Mouse (Mus musculus): Measurements from ENCODE around the gene Triobp. TPM values are rescaled to one million over a fixed set of nuclear protein-coding genes. Genes with fewer than 3 reads are reported as not detected.
"Not testable (repeated sequence)": the region's sequence is repeated elsewhere in the genome, so short reads cannot be mapped to it uniquely, and the experiment has no call there.

The Triobp gene
- total RNA-seq, 1 experiment: 30.6 TPM

DNA sequence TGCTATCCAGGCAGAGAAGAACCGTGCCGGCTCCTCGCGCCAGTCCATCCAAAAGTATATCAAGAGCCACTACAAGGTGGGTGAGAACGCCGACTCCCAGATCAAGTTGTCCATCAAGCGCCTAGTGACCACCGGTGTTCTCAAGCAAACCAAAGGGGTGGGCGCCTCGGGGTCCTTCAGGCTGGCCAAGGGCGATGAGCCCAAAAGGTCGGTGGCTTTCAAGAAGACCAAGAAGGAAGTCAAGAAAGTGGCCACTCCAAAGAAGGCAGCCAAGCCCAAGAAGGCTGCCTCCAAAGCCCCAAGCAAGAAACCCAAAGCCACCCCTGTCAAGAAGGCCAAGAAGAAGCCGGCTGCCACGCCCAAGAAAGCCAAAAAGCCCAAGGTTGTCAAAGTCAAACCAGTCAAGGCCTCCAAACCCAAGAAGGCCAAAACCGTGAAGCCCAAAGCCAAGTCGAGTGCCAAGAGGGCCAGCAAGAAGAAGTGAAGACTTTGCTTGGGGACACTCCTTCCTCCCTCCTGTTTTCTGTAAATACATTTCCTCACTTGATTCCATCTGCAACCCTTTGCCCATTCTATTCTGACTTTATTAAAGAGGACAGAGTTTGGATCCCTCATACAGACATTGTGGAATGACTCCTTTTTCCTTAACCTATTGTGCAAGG is 81.4 kb downstream of the Triobp start:
- Histone ChIP-seq H3K36me3 (ENCODE audit: control insufficient read depth, insufficient read depth, low read length, poor library complexity, severe bottlenecking) (peaks cover 2% of the 10 kb centered on the region; the same call in 1 of the 2 replicates), H3K9me3 (ENCODE audit: control insufficient read depth, insufficient read depth, low read depth, low read length) (no peaks in the 10 kb centered on the region), H3K4me3 (ENCODE audit: insufficient read depth in 1 of 2, low read depth in 1 of 2, low read length in 2 of 2, poor library complexity in 1 of 2, severe bottlenecking in 1 of 2) (peak overlapping the region; percentile 76), H3K4me1 (ENCODE audit: control insufficient read depth in 2 of 2, insufficient read depth in 2 of 2, low read length in 2 of 2, poor library complexity in 1 of 2) (peaks cover 8 to 21% of the 10 kb centered on the region in 2 experiments; a peak in 2 of 4 replicates), H3K27ac (ENCODE audit: insufficient read depth, low read depth, low read length, poor library complexity, severe bottlenecking) (no peak overlapping the region), H3K9ac (ENCODE audit: insufficient read depth, low read depth, low read length, poor library complexity, severe bottlenecking) (peak overlapping the region; percentile 90)
- in situ Hi-C loops (cut with MboI; ENCODE audit: low sequenced_read_pairs in 2 of 2, unreplicated experiment in 2 of 2): no loop called here
- TF ChIP-seq ZC3H11A (IDR thresholded peaks at IDR 0.05; ENCODE audit: borderline replicate concordance, low read depth, low read length) (no peak), HCFC1 (IDR thresholded peaks at IDR 0.05; ENCODE audit: borderline replicate concordance, insufficient read depth, low read length) (no peak), MAFK (IDR thresholded peaks at IDR 0.05; ENCODE audit: insufficient read depth, low read depth, low read length) (no peak), CHD2 (IDR thresholded peaks at IDR 0.05; ENCODE audit: low read depth, low read length) (no peak), ZNF384 (IDR thresholded peaks at IDR 0.05; ENCODE audit: low read depth, low read length) (no peak)
- no peak for DNase-seq (ENCODE audit: low read depth, low spot score)

DNA sequence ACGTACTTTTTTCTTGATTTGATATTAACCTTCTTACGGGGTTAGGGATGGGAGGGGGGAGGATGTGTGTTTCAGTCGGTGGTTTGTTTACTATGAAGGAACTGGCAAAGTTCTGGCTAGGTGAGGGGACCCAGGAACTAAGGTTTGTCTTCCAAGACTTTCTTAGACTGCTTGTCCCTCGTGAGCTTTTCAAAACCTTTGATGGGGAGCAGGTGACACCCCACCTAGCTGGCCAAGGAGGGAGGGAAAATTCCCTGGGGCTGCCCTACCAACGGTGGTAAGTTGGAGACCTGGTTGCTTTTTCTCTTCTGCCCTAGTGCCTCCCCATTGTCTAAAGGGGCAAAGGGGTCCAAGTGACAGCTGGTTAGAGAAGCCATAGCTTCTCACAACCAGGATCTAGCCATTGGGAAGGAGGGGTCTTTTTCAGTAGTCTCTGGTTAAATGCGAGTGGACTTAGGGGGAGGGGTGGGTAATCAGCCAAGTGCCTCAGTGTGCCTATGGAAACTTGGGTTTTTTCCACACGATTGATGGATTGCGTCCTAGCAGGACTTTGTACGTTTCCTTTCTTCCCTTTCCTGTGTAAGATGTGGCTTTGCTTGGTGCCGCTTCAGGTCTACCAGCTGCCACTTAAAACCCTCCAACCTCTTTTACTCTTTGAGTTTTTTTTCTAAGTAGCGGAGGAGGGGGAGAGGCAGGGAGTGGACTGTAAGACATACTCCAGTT is 82.2 kb downstream of the Triobp start:
- TF ChIP-seq MAFK (IDR thresholded peaks at IDR 0.05; ENCODE audit: insufficient read depth, low read depth, low read length) (no peak), ZC3H11A (IDR thresholded peaks at IDR 0.05; ENCODE audit: borderline replicate concordance, low read depth, low read length) (no peak), HCFC1 (IDR thresholded peaks at IDR 0.05; ENCODE audit: borderline replicate concordance, insufficient read depth, low read length) (no peak), ZNF384 (IDR thresholded peaks at IDR 0.05; ENCODE audit: low read depth, low read length) (no peak), CHD2 (IDR thresholded peaks at IDR 0.05; ENCODE audit: low read depth, low read length) (no peak)
- H3K4me1 ChIP-seq (ENCODE audit: control insufficient read depth in 2 of 2, insufficient read depth in 2 of 2, low read length in 2 of 2, poor library complexity in 1 of 2): peaks cover 8 to 21% of the 10 kb centered on the region in 2 experiments; a peak in 2 of 4 replicates

DNA sequence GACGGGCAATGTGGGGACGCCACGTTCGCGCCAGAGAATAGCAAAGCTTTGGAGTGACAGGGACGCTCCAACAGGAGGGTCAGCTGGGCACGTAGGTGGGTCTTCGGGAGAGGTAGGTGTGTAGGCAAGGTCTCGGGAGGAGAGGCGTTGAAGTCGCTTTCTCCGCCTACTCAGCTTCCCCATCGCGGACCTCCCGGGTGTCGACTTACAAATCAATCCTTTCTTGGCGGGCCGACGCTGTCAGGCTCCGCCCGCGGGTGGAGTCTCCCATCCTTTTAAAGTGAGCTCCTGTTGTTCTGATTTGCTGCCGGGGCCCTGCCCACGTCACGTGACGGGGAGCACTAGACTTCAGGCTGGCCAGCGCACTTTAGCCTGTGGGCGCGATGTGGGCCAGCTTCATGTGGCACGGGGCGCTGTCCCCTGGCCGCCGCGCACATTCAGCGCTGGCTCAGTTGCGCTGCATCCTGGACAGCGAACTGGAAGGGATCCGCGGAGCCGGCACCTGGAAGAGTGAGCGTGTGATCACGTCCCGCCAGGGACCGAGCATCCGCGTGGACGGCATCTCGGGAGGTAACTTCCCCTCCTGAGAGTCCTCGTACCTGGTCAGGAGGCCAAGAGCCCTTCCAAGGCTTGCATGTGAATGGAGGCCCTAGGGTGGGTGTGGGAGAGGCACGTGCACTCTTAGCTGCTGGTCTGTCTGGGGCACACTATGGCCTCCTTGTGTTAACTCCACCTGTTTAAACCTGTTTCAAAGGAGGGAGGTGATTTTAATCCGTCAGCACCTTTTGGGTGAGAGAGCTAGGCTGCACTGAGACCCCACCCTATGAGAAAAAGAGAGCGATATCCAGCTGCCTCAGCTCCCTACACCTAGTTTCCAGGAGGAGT is 83.3 kb downstream of the Triobp start:
- DNase-seq (ENCODE audit: low read depth, low spot score): peak; percentile 91
- Histone ChIP-seq H3K9me3 (ENCODE audit: control insufficient read depth, insufficient read depth, low read depth, low read length) (no peaks in the 10 kb centered on the region), H3K36me3 (ENCODE audit: control insufficient read depth, insufficient read depth, low read length, poor library complexity, severe bottlenecking) (peaks cover 11% of the 10 kb centered on the region), H3K27ac (ENCODE audit: insufficient read depth, low read depth, low read length, poor library complexity, severe bottlenecking) (no peak overlapping the region; the same call in 1 of the 2 replicates), H3K4me1 (ENCODE audit: control insufficient read depth in 2 of 2, insufficient read depth in 2 of 2, low read length in 2 of 2, poor library complexity in 1 of 2) (peaks cover 3 to 20% of the 10 kb centered on the region in 2 experiments; a peak in 2 of 4 replicates), H3K4me3 (ENCODE audit: insufficient read depth in 1 of 2, low read depth in 1 of 2, low read length in 2 of 2, poor library complexity in 1 of 2, severe bottlenecking in 1 of 2) (peak overlapping the region; percentile 68 to 77), H3K9ac (ENCODE audit: insufficient read depth, low read depth, low read length, poor library complexity, severe bottlenecking) (peak overlapping the region; percentile 63)
- in situ Hi-C loops (cut with MboI; ENCODE audit: low sequenced_read_pairs in 2 of 2, unreplicated experiment in 2 of 2): no loop called here
- TF ChIP-seq MAFK (IDR thresholded peaks at IDR 0.05; ENCODE audit: insufficient read depth, low read depth, low read length) (no peak), CHD2 (IDR thresholded peaks at IDR 0.05; ENCODE audit: low read depth, low read length) (no peak), HCFC1 (IDR thresholded peaks at IDR 0.05; ENCODE audit: borderline replicate concordance, insufficient read depth, low read length) (no peak), ZC3H11A (IDR thresholded peaks at IDR 0.05; ENCODE audit: borderline replicate concordance, low read depth, low read length) (no peak), ZNF384 (IDR thresholded peaks at IDR 0.05; ENCODE audit: low read depth, low read length) (no peak)

More for the DNA sequence above, 82.2 kb downstream of the Triobp start:
- Histone ChIP-seq H3K36me3 (ENCODE audit: control insufficient read depth, insufficient read depth, low read length, poor library complexity, severe bottlenecking) (peaks cover 6% of the 10 kb centered on the region; the same call in 1 of the 2 replicates), H3K27ac (ENCODE audit: insufficient read depth, low read depth, low read length, poor library complexity, severe bottlenecking) (no peak overlapping the region), H3K4me3 (ENCODE audit: insufficient read depth in 1 of 2, low read depth in 1 of 2, low read length in 2 of 2, poor library complexity in 1 of 2, severe bottlenecking in 1 of 2) (peak overlapping the region; percentile 3 to 76; a peak in 1 of 4 replicates), H3K9ac (ENCODE audit: insufficient read depth, low read depth, low read length, poor library complexity, severe bottlenecking) (no peak overlapping the region), H3K9me3 (ENCODE audit: control insufficient read depth, insufficient read depth, low read depth, low read length) (no peaks in the 10 kb centered on the region)
- no peak for DNase-seq (ENCODE audit: low read depth, low spot score)
- in situ Hi-C loops (cut with MboI; ENCODE audit: low sequenced_read_pairs in 2 of 2, unreplicated experiment in 2 of 2): no loop called here

DNA sequence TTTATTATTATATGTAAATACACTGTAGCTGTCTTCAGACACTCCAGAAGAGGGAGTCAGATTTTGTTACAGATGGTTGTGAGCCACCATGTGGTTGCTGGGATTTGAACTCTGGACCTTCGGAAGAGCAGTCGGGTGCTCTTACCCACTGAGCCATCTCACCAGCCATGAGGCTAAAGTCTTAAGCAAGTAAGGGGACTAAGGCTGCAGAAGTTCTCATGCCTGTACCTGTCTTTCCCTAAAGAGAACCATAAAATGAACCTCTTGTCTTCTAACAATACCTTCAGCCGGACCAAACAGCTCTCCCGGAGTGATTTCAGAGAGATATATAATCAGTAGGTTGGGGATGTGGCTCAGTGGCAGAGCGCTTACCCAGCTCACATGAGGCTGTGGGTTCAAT is 84.4 kb downstream of the Triobp start:
- Histone ChIP-seq H3K36me3 (ENCODE audit: control insufficient read depth, insufficient read depth, low read length, poor library complexity, severe bottlenecking) (peaks cover 19% of the 10 kb centered on the region), H3K4me1 (ENCODE audit: control insufficient read depth in 2 of 2, insufficient read depth in 2 of 2, low read length in 2 of 2, poor library complexity in 1 of 2) (peaks cover 3 to 13% of the 10 kb centered on the region in 2 experiments; a peak in 2 of 4 replicates)
- H3K4me3 ChIP-seq (ENCODE audit: insufficient read depth in 1 of 2, low read depth in 1 of 2, low read length in 2 of 2, poor library complexity in 1 of 2, severe bottlenecking in 1 of 2); DNase-seq (ENCODE audit: low read depth, low spot score); H3K9me3 ChIP-seq (ENCODE audit: control insufficient read depth, insufficient read depth, low read depth, low read length); H3K27ac ChIP-seq (ENCODE audit: insufficient read depth, low read depth, low read length, poor library complexity, severe bottlenecking); H3K9ac ChIP-seq (ENCODE audit: insufficient read depth, low read depth, low read length, poor library complexity, severe bottlenecking); in situ Hi-C loops (cut with MboI; ENCODE audit: low sequenced_read_pairs in 2 of 2, unreplicated experiment in 2 of 2): not testable (repeated sequence)

Data from ES-E14 (cell line).